Mouse (Mus musculus) thymus, adult 2 months (tissue): ENCODE data around the gene Appl1.

Experiments used
- CTCF ChIP-seq: fragments of 200-500 bp; IDR thresholded peaks from 2 replicates; pipeline ENCODE4 v1.5.1; 2012; ENCODE audit warnings: mild to moderate bottlenecking, control low read depth, low read length, moderate library complexity, borderline replicate concordance; ENCODE audit not compliant: control insufficient read depth, poor library complexity, insufficient read depth; ENCODE audit errors: extremely low read depth
- POLR2A ChIP-seq: fragments of 200-500 bp; IDR thresholded peaks from 2 replicates; pipeline ENCODE4 v1.6.1; 2012; ENCODE audit warnings: mild to moderate bottlenecking, low read length, control low read depth, moderate library complexity; ENCODE audit not compliant: control insufficient read depth, poor library complexity, insufficient read depth; ENCODE audit errors: extremely low read depth

DNA sequence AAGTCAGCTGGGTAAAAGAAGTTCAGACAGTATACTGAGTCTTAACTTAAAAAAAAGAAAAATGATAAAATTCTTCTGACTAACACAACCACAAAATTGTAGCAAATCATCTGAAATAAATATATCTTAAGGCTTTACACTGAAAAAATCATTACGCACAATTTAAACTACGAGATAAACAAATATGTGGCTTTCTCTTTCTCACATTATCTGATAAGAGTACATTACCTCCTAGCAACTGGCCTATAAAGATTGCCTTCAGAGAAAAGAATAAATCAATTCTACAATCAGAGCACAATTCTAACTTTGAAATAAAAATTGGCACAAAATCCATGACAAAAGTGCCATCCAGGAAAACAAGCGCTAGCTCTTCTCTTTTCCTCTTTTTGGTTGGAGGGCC is 1.9 kb downstream of the Appl1 start:
- TF ChIP-seq POLR2A, result no peak
- no peak for TF ChIP-seq CTCF
